Mouse (Mus musculus) embryonic facial prominence, embryonic 15.5 days (tissue): ENCODE data around the gene Cluh. TPM values are rescaled to one million over a fixed set of nuclear protein-coding genes. Genes with fewer than 3 reads are reported as not detected.

ENCODE experiments used
- ATAC-seq: fragments of 200-750 bp; cut with Nextera tagmentation; 2 replicates; pipeline ENCODE4 v1.8.0; 2017; ENCODE audit warnings: low read depth, moderate TSS enrichment; ENCODE audit not compliant: insufficient number of reproducible peaks, low FRiP score, low TSS enrichment
- H3K27ac ChIP-seq: fragments of 300-500 bp; sonication (generic); replicated peaks from 2 replicates; pipeline ENCODE4 v1.5.1; 2015; ENCODE audit warnings: mild to moderate bottlenecking, inconsistent platforms
- H3K27me3 ChIP-seq: fragments of 300-500 bp; sonication (generic); 2 replicates; pipeline ENCODE4 v1.6.1; 2015; ENCODE audit warnings: inconsistent platforms
- H3K36me3 ChIP-seq: fragments of 300-500 bp; sonication (generic); 2 replicates; pipeline ENCODE4 v1.6.1; 2015; ENCODE audit warnings: mild to moderate bottlenecking, inconsistent platforms
- H3K4me1 ChIP-seq: fragments of 300-500 bp; sonication (generic); 2 replicates; pipeline ENCODE4 v1.6.1; 2015; ENCODE audit warnings: inconsistent platforms
- H3K4me2 ChIP-seq: fragments of 300-500 bp; sonication (generic); replicated peaks from 2 replicates; pipeline ENCODE4 v1.6.1; 2015; ENCODE audit warnings: mild to moderate bottlenecking, inconsistent platforms
- H3K4me3 ChIP-seq: fragments of 300-500 bp; sonication (generic); replicated peaks from 2 replicates; pipeline ENCODE4 v1.5.1; 2015; ENCODE audit warnings: mild to moderate bottlenecking, inconsistent platforms
- H3K9ac ChIP-seq: fragments of 300-500 bp; sonication (generic); 2 replicates; pipeline ENCODE4 v1.6.1; 2015; ENCODE audit warnings: inconsistent platforms
- H3K9me3 ChIP-seq: fragments of 300-500 bp; sonication (generic); replicated peaks from 2 replicates; pipeline ENCODE4 v1.6.1; 2016; ENCODE audit warnings: inconsistent platforms
- WGBS: fragments of 180-500 bp; shearing (Covaris S2); methylation state at CpG from one replicate; pipeline ENCODE4 v1.1.7; 2015; 5-methylcytosine and 5-hydroxymethylcytosine counted together
- polyA plus RNA-seq: library from polyadenylated mRNA; unstranded; fragments of >200 nt; fragmentation: Nextera tagmentation; extraction: Ambion mirVana; gene quantifications from 2 replicates; pipeline ENCODE4 v1.2.1, GENCODE M21; 2015

The Cluh gene
- polyA plus RNA-seq, 1 experiment from 2014 or later, result 27.1 TPM

DNA sequence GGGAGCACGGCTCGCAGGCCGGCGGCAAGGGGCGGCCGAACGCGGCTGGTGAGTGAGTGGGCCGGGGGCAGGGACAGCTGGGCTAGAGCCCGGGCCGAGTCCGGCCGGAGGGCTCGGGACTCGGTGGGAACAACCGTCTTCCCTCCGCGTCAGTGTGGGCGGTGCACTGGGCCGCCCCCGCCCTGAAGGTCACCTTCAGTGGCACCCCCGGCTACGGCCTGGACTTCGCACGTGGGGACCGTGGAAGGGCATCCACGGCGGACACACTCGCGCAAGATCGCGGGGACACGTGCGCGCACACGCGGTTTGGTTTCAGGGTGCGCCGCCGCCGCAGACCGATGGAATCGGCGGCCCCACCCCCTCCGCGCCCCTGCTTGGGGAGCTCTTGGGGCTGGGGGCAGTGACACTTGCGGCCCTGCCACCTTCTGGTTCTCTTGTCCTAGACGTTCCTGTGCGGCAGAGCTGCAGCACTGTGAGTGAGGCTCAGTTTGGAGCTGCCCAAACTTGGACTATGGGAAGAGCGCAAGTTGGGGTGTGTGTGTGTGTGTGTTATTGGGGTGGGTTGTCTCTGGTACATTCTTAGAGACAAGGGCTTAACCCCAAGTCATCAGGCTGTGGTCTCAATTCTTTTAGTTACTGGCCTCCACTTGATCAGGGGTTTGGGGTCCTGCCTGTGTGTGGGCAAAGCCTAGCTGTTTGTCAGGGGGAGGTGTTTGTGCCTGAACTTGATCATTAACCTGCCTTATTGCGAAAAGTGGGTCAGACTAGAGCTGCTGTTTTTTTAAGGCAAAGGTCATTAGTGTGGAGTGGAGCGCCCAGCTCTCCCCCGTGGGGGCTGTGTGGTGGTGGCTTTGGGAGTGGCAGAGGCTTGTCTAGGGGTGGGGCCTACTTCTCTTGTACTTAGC, 604 bp downstream of the Cluh start:
- peak; percentile 3; the same call in 1 of the 2 replicates for ATAC-seq
- Histone ChIP-seq H3K27ac (peak overlapping the region; percentile 71), H3K4me2 (peak overlapping the region; percentile 91), H3K9me3 (no peaks in the 10 kb centered on the region), H3K27me3 (no peaks in the 10 kb centered on the region), H3K36me3 (no peaks in the 10 kb centered on the region), H3K9ac (peak overlapping the region; percentile 74), H3K4me1 (peaks cover 42% of the 10 kb centered on the region), H3K4me3 (peak overlapping the region; percentile 84)
- WGBS, result under 1% methylated on average over 50 of the region's 53 CpGs

DNA sequence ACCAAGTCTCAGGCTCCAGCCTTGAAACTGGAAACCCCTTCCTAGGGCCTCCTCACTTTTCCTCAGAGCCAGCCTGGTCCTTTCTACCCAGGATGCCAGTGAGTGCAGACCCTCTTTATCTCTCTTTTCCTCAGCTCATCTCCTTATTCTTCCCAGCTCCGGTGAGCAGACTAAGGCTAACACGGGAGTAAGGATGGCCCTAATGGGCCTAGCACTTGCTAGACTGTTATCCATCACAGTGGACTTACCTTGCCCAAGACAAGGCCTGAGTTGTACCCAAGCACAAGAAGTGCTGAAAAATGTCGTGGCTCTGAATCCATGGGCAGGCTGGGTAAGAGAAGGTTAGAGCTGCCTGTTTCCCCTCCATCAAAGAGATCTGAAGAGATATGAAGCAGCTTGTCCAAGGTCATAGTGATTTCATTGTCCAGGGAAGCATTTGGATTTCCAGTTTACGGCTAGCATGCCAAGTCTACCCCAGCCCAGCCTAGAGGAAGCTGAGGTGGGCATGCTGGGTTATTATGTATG, 1.3 kb downstream of the Cluh start:
- peak overlapping the region; percentile 74; the same call in 1 of the 2 replicates for H3K9ac ChIP-seq
- ATAC-seq, result no peak
- peak overlapping the region; percentile 91 for H3K4me2 ChIP-seq
- peak overlapping the region; percentile 71 for H3K27ac ChIP-seq
- H3K4me1 ChIP-seq, result peaks cover 42% of the 10 kb centered on the region
- WGBS, result 50% methylated on average over 4 of the region's 4 CpGs
- H3K9me3 ChIP-seq, result no peaks in the 10 kb centered on the region
- peak overlapping the region; percentile 84 for H3K4me3 ChIP-seq
- H3K27me3 ChIP-seq, result no peaks in the 10 kb centered on the region
- H3K36me3 ChIP-seq, result no peaks in the 10 kb centered on the region

DNA sequence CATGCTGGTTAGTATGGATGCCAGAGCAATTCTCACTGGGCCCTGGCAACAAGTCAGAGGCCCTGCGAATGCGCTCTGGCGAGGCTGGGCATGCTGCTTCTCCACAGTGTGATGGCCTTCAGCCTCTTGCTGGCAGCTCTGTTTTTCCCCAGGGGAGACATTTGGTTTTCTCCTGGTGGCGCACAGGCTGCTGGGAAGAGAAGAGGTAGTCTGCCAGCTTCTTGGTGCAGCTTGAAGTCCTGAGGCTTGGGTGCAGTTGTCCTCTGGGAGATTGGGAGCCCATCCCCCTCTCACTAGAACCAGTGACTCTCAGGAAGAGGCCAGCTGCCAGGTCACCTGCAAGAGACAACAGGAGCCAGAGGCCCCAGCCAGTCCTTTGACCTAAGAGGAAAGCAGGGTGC, 3.5 kb downstream of the Cluh start:
- Histone ChIP-seq H3K4me2 (no peak overlapping the region), H3K36me3 (peaks cover 16% of the 10 kb centered on the region), H3K4me1 (peaks cover 42% of the 10 kb centered on the region), H3K9ac (no peak overlapping the region), H3K9me3 (no peaks in the 10 kb centered on the region), H3K27me3 (no peaks in the 10 kb centered on the region), H3K27ac (no peak overlapping the region), H3K4me3 (no peak overlapping the region)
- no peak for ATAC-seq
- 74% methylated on average over 4 of the region's 4 CpGs for WGBS

DNA sequence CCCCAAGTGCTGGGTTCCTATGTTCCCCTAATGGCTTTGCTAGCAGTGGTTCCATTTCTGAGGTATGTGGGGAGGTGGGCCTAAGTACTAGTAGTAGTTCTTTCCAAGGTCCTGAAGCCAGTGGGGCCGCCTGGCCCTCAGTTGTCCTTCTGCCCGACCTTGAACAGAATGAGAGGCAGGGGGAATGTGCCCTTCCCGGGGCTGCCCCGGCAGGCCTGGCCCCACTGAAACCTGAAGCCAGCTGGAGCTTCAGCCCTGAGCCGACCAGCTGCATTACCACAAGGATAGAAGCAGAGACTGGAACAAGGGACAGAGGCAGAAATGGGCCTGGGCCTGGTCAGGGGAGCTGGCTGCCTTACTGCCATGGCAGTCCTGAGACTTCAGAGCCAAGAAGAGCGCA, 4.1 kb downstream of the Cluh start:
- Histone ChIP-seq H3K36me3 (peaks cover 22% of the 10 kb centered on the region), H3K4me3 (no peak overlapping the region), H3K4me1 (peaks cover 42% of the 10 kb centered on the region), H3K9ac (no peak overlapping the region), H3K27me3 (no peaks in the 10 kb centered on the region), H3K9me3 (no peaks in the 10 kb centered on the region), H3K27ac (no peak overlapping the region), H3K4me2 (no peak overlapping the region)
- WGBS, result 37% methylated on average over 6 of the region's 6 CpGs
- no peak for ATAC-seq

DNA sequence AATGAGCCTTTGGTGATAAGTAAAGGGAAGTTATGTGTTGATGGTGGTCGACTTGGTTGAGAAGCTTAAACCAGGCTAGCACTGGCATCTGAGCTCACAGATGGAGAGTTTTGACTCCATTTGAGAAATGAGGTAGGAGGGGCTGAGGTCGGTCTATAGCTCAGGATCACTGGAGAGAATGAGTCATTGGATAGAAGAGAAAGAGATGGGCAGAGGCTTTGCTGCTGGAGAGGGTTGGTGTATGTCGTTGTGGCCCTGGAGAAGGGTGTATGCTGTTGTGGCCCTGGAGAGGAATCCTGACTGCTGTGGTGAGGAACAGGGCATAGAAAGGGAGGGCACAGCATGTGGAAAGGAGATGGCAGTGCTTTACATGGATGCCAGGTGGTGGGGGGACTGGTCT, 6.6 kb downstream of the Cluh start:
- no peak overlapping the region for H3K27ac ChIP-seq
- no peak overlapping the region for H3K4me2 ChIP-seq
- no peaks in the 10 kb centered on the region for H3K9me3 ChIP-seq
- peaks cover 29% of the 10 kb centered on the region for H3K4me1 ChIP-seq
- peaks cover 46% of the 10 kb centered on the region for H3K36me3 ChIP-seq
- no peaks in the 10 kb centered on the region for H3K27me3 ChIP-seq
- no peak overlapping the region for H3K9ac ChIP-seq
- 83% methylated on average over 3 of the region's 3 CpGs for WGBS
- ATAC-seq, result no peak
- no peak overlapping the region for H3K4me3 ChIP-seq

DNA sequence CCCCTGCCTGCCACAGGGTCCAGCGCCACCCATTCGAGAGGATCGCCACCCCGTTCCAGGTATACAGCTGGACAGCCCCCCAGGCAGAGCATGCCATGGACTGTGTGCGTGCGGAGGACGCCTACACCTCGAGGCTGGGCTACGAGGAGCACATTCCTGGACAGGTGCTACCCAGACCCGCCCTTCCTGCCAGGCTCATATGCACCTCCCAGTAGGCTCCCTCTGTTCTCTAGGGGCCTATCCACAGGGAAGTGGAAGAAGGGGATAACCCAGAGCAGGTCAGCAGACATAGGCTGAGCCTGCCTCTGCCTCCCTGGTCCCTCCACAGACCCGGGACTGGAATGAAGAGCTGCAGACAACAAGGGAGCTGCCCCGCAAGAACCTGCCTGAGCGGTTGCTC, 11.0 kb downstream of the Cluh start:
- H3K9ac ChIP-seq, result no peak overlapping the region
- H3K4me1 ChIP-seq, result no peaks in the 10 kb centered on the region
- no peaks in the 10 kb centered on the region for H3K9me3 ChIP-seq
- WGBS, result 89% methylated on average over 13 of the region's 13 CpGs
- H3K4me2 ChIP-seq, result no peak overlapping the region
- no peaks in the 10 kb centered on the region for H3K27me3 ChIP-seq
- H3K27ac ChIP-seq, result no peak overlapping the region
- no peak overlapping the region for H3K4me3 ChIP-seq
- peaks cover 90% of the 10 kb centered on the region for H3K36me3 ChIP-seq
- ATAC-seq, result no peak

DNA sequence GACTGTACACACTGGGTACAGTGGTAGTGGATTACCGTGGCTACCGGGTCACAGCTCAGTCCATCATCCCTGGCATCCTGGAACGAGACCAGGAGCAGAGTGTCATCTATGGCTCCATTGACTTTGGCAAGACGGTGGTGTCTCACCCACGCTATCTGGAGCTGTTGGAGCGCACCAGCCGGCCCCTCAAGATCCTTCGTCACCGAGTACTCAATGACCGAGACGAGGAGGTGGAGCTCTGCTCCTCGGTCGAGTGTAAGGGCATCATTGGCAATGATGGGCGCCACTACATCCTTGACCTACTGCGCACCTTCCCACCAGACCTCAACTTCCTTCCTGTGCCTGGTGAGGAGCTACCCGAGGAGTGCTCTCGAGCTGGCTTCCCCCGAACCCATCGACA, 12.3 kb downstream of the Cluh start:
- Histone ChIP-seq H3K27ac (no peak overlapping the region), H3K9me3 (no peaks in the 10 kb centered on the region), H3K9ac (no peak overlapping the region), H3K4me1 (no peaks in the 10 kb centered on the region), H3K36me3 (peaks cover 98% of the 10 kb centered on the region), H3K27me3 (no peaks in the 10 kb centered on the region), H3K4me3 (no peak overlapping the region), H3K4me2 (no peak overlapping the region)
- 88% methylated on average over 19 of the region's 19 CpGs for WGBS
- no peak for ATAC-seq

DNA sequence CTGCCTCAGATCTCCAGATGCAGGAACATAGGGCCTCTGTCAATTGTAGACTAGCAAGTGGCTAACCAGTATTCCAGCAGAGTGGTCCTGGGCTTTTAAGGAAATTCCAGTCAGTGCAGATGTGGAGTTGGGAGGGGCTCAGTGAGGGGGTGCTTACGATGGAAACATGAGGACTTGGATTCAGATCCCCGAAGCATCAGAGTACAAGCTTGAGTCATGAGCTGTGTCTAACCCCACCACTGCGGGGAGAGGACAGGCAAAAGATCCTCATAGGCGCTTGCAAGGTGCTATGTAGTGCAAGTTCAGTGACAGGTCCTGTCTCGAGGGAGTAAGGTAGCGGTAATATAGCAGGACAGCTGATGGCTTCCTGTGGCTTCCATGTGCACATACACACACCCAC, 12.9 kb downstream of the Cluh start:
- no peak overlapping the region for H3K9ac ChIP-seq
- H3K27me3 ChIP-seq, result no peaks in the 10 kb centered on the region
- H3K4me3 ChIP-seq, result no peak overlapping the region
- WGBS, result 86% methylated on average over 6 of the region's 6 CpGs
- no peak overlapping the region for H3K4me2 ChIP-seq
- no peak for ATAC-seq
- no peak overlapping the region for H3K27ac ChIP-seq
- no peaks in the 10 kb centered on the region for H3K4me1 ChIP-seq
- no peaks in the 10 kb centered on the region for H3K9me3 ChIP-seq
- H3K36me3 ChIP-seq, result peaks cover 98% of the 10 kb centered on the region

DNA sequence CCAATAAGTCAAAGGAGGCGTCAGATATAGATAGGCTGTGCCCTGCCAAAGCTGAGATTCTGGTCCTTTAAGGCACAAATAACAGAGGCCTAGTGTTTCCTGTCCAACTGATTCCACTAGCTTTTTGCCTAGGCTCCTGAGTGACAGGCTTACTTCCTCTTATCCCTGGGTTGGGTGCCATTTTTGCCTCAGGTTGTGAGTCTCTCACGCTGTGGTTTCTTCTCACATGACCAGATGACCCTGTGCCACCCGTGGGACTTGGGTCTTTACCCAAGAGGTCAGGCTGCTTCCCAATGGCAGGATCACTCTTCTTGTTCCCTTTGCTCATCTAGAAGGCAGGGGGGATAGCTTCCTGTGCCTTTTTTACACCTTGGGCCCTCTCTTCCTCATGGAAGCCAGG, 15.0 kb downstream of the Cluh start:
- Histone ChIP-seq H3K27me3 (no peaks in the 10 kb centered on the region), H3K4me2 (no peak overlapping the region), H3K9ac (no peak overlapping the region), H3K27ac (no peak overlapping the region), H3K4me1 (no peaks in the 10 kb centered on the region), H3K9me3 (no peaks in the 10 kb centered on the region), H3K36me3 (peaks cover 98% of the 10 kb centered on the region), H3K4me3 (no peak overlapping the region)
- ATAC-seq, result no peak
- 85% methylated on average over 3 of the region's 3 CpGs for WGBS

DNA sequence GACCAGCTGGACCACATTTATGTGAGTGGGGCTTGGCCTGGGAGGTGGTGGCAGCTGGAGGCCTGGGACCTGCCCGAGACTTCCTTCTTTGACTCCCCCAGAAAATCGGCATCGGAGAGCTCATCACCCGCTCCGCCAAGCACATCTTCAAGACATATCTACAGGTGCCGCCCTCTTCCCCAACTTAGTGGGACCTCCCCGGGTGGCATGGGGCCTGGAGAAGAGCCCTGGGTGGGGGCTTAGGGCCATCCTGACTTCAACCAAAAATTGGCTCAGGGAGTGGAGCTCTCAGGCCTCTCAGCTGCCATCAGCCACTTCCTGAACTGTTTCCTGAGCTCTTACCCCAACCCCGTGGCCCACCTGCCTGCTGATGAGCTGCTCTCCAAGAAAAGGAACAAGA, 15.6 kb downstream of the Cluh start:
- Histone ChIP-seq H3K27ac (no peak overlapping the region), H3K9ac (no peak overlapping the region), H3K27me3 (no peaks in the 10 kb centered on the region), H3K4me1 (no peaks in the 10 kb centered on the region), H3K4me2 (no peak overlapping the region), H3K4me3 (no peak overlapping the region), H3K9me3 (no peaks in the 10 kb centered on the region), H3K36me3 (peaks cover 97% of the 10 kb centered on the region)
- WGBS, result 95% methylated on average over 8 of the region's 8 CpGs
- ATAC-seq, result no peak

DNA sequence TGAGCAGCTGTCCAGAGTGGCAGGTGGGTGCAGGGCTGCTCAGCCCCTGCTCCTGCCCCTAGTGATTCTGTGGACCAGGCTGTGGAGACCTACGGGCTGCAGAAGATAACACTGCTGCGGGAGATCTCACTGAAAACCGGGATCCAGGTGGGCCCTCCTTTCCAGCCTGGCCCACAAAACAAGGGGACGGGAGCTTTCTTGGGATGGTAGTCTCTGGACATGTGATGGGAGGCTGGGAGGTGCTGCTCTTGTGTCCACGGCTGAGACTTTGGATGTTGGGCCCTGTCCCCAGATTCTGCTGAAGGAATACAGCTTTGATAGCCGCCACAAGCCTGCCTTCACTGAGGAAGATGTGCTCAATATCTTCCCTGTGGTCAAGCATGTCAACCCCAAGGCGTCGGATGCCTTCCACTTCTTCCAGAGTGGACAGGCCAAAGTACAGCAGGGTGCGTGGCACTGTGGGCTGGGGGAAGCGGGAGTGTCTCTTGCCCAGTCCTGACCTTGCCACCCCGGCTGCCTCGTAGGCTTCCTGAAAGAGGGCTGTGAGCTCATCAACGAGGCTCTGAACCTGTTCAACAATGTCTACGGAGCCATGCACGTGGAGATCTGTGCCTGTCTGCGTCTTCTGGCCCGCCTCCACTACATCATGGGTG, 16.5 kb downstream of the Cluh start:
- no peak overlapping the region for H3K4me3 ChIP-seq
- no peak overlapping the region for H3K27ac ChIP-seq
- no peak overlapping the region for H3K4me2 ChIP-seq
- H3K27me3 ChIP-seq, result no peaks in the 10 kb centered on the region
- ATAC-seq, result no peak
- no peaks in the 10 kb centered on the region for H3K9me3 ChIP-seq
- H3K36me3 ChIP-seq, result peaks cover 88% of the 10 kb centered on the region
- H3K4me1 ChIP-seq, result no peaks in the 10 kb centered on the region
- no peak overlapping the region for H3K9ac ChIP-seq
- 92% methylated on average over 17 of the region's 17 CpGs for whole genome bisulfite sequencing
